Comparison of ENCODE assay signal across 9 mouse cellular contexts in genomic region chr5:100109543-100110282, GRCm38 (mm10). TPM values are rescaled to one million over a fixed set of nuclear protein-coding genes. Genes with fewer than 3 reads are reported as not detected.
DNase-seq lines count a peak whose midpoint lies in the region; ATAC-seq and TF ChIP-seq lines count a peak whose summit lies in the region.
"Had no signal": no experiment of that assay in that cellular context is flagged by ENCODE, and none has a peak within 500 bp of the region (broad histone marks: within the 10 kb centered on the region; RNA-seq: fewer than 3 reads in every experiment).

No protein-coding gene starts in this region.

- no peak overlapping the region for H3K4me2 ChIP-seq in intestine, embryonic 16.5 days (ENCODE audit: low read depth, low read length)
- H3K4me2 ChIP-seq in intestine, postnatal 0 days (replicated peaks; ENCODE audit: low read depth) = no peak overlapping the region
- H3K4me2 ChIP-seq: liver, embryonic 15.5 days had no signal

- H3K79me2 ChIP-seq in heart, adult 2 months (replicated peaks; ENCODE audit: control insufficient read depth, insufficient read depth, low read length) = no peaks in the 10 kb centered on the region

- no peak overlapping the region for H3K4me3 ChIP-seq in intestine, embryonic 16.5 days (ENCODE audit: low read length)
- H3K4me3 ChIP-seq in intestine, postnatal 0 days (ENCODE audit: low read depth, low read length) = no peak overlapping the region
- no peak overlapping the region for H3K4me3 ChIP-seq in heart, adult 2 months
- H3K4me3 ChIP-seq: liver, embryonic 15.5 days had no signal

- no peak for TF ChIP-seq CTCF in intestine, postnatal 0 days (IDR thresholded peaks at IDR 0.05; ENCODE audit: low read depth)
- no peak for TF ChIP-seq CTCF in heart, adult 2 months (IDR thresholded peaks at IDR 0.05)

- H3K9me3 ChIP-seq in intestine, embryonic 16.5 days (ENCODE audit: control insufficient read depth, low read length) = no peaks in the 10 kb centered on the region
- no peaks in the 10 kb centered on the region for H3K9me3 ChIP-seq in intestine, postnatal 0 days (ENCODE audit: control insufficient read depth)
- H3K9me3 ChIP-seq: liver, embryonic 15.5 days had no signal

- DNase-seq in Muller cell, postnatal 12 days (ENCODE audit: inconsistent ontology term) = peak; percentile 76
- peak; percentile 55 to 57 for DNase-seq in adrenal gland, postnatal 36 days
- DNase-seq in kidney, postnatal 10 days = peak; percentile 65
- no peak for DNase-seq in heart, adult 2 months
- no peak for DNase-seq in gastrocnemius, adult 18-20 months (ENCODE audit: low spot score)
- DNase-seq in urinary bladder, adult 18-20 months (ENCODE audit: low spot score in 2 of 2) = no peak

- no peaks in the 10 kb centered on the region for H3K27me3 ChIP-seq in intestine, embryonic 16.5 days (replicated peaks; ENCODE audit: control insufficient read depth, insufficient read depth, low read length)
- H3K27me3 ChIP-seq in intestine, postnatal 0 days (replicated peaks; ENCODE audit: control insufficient read depth, insufficient read depth, low read length) = no peaks in the 10 kb centered on the region
- H3K27me3 ChIP-seq in heart, adult 2 months (ENCODE audit: control insufficient read depth, insufficient read depth, low read length) = no peaks in the 10 kb centered on the region
- H3K27me3 ChIP-seq: liver, embryonic 15.5 days had no signal

- 48% methylated on average over 7 of the region's 7 CpGs for WGBS in intestine, embryonic 16.5 days
- WGBS in intestine, postnatal 0 days = 63% methylated on average over 7 of the region's 7 CpGs
- WGBS in heart, adult 2 months = 34% methylated on average over 7 of the region's 7 CpGs

- H3K4me1 ChIP-seq in intestine, embryonic 16.5 days (ENCODE audit: control insufficient read depth, insufficient read depth, low read length) = no peaks in the 10 kb centered on the region
- H3K4me1 ChIP-seq in intestine, postnatal 0 days (replicated peaks; ENCODE audit: control insufficient read depth, insufficient read depth, low read length) = no peaks in the 10 kb centered on the region
- H3K4me1 ChIP-seq in heart, adult 2 months (ENCODE audit: control insufficient read depth, insufficient read depth, low read length) = no peaks in the 10 kb centered on the region
- H3K4me1 ChIP-seq: liver, embryonic 15.5 days had no signal

- no peak for TF ChIP-seq EP300 in heart, adult 2 months (IDR thresholded peaks at IDR 0.05; ENCODE audit: insufficient read depth, low read depth, low read length)

- no peak overlapping the region for H3K27ac ChIP-seq in intestine, embryonic 16.5 days (ENCODE audit: low read length)
- H3K27ac ChIP-seq in intestine, postnatal 0 days (ENCODE audit: low read depth, low read length) = no peak overlapping the region
- no peak overlapping the region for H3K27ac ChIP-seq in heart, adult 2 months
- H3K27ac ChIP-seq: liver, embryonic 15.5 days had no signal

- intact Hi-C loops in heart, adult 2 months (cut with DNase I) = no loop called here

- no peak for TF ChIP-seq POLR2A in heart, adult 2 months (IDR thresholded peaks at IDR 0.05; ENCODE audit: insufficient read depth, low read depth, low read length)

- H3K36me3 ChIP-seq in intestine, embryonic 16.5 days (ENCODE audit: control insufficient read depth, insufficient read depth, low read length) = no peaks in the 10 kb centered on the region
- H3K36me3 ChIP-seq in intestine, postnatal 0 days (ENCODE audit: control insufficient read depth, insufficient read depth) = no peaks in the 10 kb centered on the region
- H3K36me3 ChIP-seq in heart, adult 2 months (ENCODE audit: control insufficient read depth, insufficient read depth, low read length) = no peaks in the 10 kb centered on the region
- H3K36me3 ChIP-seq: liver, embryonic 15.5 days had no signal

- no peak overlapping the region for H3K9ac ChIP-seq in intestine, embryonic 16.5 days (ENCODE audit: low read depth, low read length)
- H3K9ac ChIP-seq in intestine, postnatal 0 days (ENCODE audit: low read depth, low read length) = no peak overlapping the region
- no peak overlapping the region for H3K9ac ChIP-seq in heart, adult 2 months (ENCODE audit: low read depth, low read length)
- H3K9ac ChIP-seq: liver, embryonic 15.5 days had no signal

- 0 out of 2 replicates have a peak, but pooled peaks have one; percentile 38 for ATAC-seq in intestine, embryonic 16.5 days
- no peak for ATAC-seq in intestine, postnatal 0 days

RNA-seq across cellular contexts. Expression of gene Tmem150c, which starts 49.9 kb away (rescaled TPM):
- 1.5 and 1.7 TPM in 2 replicates for polyA plus RNA-seq in intestine, embryonic 16.5 days (2015; fragmentation: Nextera tagmentation; extraction: Ambion mirVana)
- polyA plus RNA-seq in intestine, postnatal 0 days (2015; fragmentation: Nextera tagmentation; extraction: Ambion mirVana) = 0.93 and 1.1 TPM in 2 replicates
- 10 to 100 TPM; 12.2 to 19.0 TPM for total RNA-seq in adrenal gland, postnatal 36 days (2021)
- total RNA-seq in heart, adult 2 months (2021) = 1 to 10 TPM; 6.3 to 7.7 TPM
- polyA plus RNA-seq in heart, adult 2 months (2012; rRNA removed) = 3.7 and 3.9 TPM in 2 replicates
- 1 to 10 TPM in 1 of 2 experiments, under 1 TPM in 1; 0.91 to 1.3 TPM for total RNA-seq in gastrocnemius, adult 18-20 months (2021)

Comparison
In these comparisons a context has a peak if more than half of its experiments do, and no peak if none do; other contexts are left out.
1. DNase-seq: peak in Muller cell, postnatal 12 days (single experiment), adrenal gland, postnatal 36 days (2 of 2) and kidney, postnatal 10 days (single experiment); none in heart, adult 2 months (0 of 2), gastrocnemius, adult 18-20 months (single experiment) and urinary bladder, adult 18-20 months (0 of 2).